Mouse (Mus musculus) hindbrain, embryonic 14.5 days (tissue): ENCODE results near the gene Hsp90ab1. TPM values are rescaled to one million over a fixed set of nuclear protein-coding genes. Genes with fewer than 3 reads are reported as not detected.
A peak's percentile ranks its signal among the peaks of the same experiment; 100 is the strongest.

Source experiments
- ATAC-seq: fragments of 200-750 bp; cut with Nextera tagmentation; 2 replicates; pipeline ENCODE4 v1.8.0; 2017; ENCODE audit warnings: moderate number of reproducible peaks, mild to moderate bottlenecking, moderate TSS enrichment, moderate library complexity; ENCODE audit not compliant: low FRiP score
- DNase-seq: peaks from one replicate; pipeline ENCODE4 v3.0.0-alpha.2; 2015; ENCODE audit warnings: low spot score
- H3K27ac ChIP-seq: fragments of 300-500 bp; sonication (generic); 2 replicates; pipeline ENCODE4 v1.5.1; 2014; ENCODE audit warnings: mild to moderate bottlenecking, moderate library complexity
- H3K27me3 ChIP-seq: fragments of 300-500 bp; sonication (generic); 2 replicates; pipeline ENCODE4 v1.6.1; 2014; ENCODE audit warnings: mild to moderate bottlenecking, low read length, mixed read lengths; ENCODE audit not compliant: control insufficient read depth, insufficient read depth
- H3K36me3 ChIP-seq: fragments of 300-500 bp; sonication (generic); replicated peaks from 2 replicates; pipeline ENCODE4 v1.6.1; 2014; ENCODE audit not compliant: control insufficient read depth, insufficient read depth
- H3K4me1 ChIP-seq: fragments of 300-500 bp; sonication (generic); replicated peaks from 2 replicates; pipeline ENCODE4 v1.6.1; 2014; ENCODE audit warnings: antibody characterized with exemption, low read length, mixed read lengths; ENCODE audit not compliant: control insufficient read depth, insufficient read depth
- H3K4me2 ChIP-seq: fragments of 300-500 bp; sonication (generic); replicated peaks from 2 replicates; pipeline ENCODE4 v1.6.1; 2014; ENCODE audit warnings: mild to moderate bottlenecking, moderate library complexity
- H3K4me3 ChIP-seq: fragments of 300-500 bp; sonication (generic); replicated peaks from 2 replicates; pipeline ENCODE4 v1.5.1; 2014; ENCODE audit warnings: mild to moderate bottlenecking, low read length
- H3K9ac ChIP-seq: fragments of 300-500 bp; sonication (generic); 2 replicates; pipeline ENCODE4 v1.6.1; 2014
- H3K9me3 ChIP-seq: fragments of 300-500 bp; sonication (generic); 2 replicates; pipeline ENCODE4 v1.6.1; 2016; ENCODE audit warnings: low read length; ENCODE audit not compliant: control insufficient read depth
- WGBS: fragments of 180-500 bp; shearing (Covaris S2); extraction: QIAGEN DNeasy Blood & Tissue Kit; methylation state at CpG from one replicate; pipeline ENCODE4 v1.1.7; 2014; 5-methylcytosine and 5-hydroxymethylcytosine counted together
- polyA plus RNA-seq: library from polyadenylated mRNA; unstranded; fragments of >200 nt; fragmentation: Nextera tagmentation; extraction: Ambion mirVana; gene quantifications from 2 replicates; pipeline ENCODE4 v1.2.1, GENCODE M21; 2014

The Hsp90ab1 gene
- polyA plus RNA-seq, 1 experiment from 2014 or later, result 1,324 TPM

GRCm38 (mm10) chr17:45523263-45523662 lies 49.8 kb downstream of the Hsp90ab1 start, which contains the start of gene Tcte1:
Gene Tcte1, plus strand, starts transcription at chr17:45523434.
- Histone ChIP-seq H3K36me3 (peaks cover 12% of the 10 kb centered on the region; the same call in 1 of the 2 replicates), H3K4me3 (peak within 1 kb of the TSS; percentile 28), H3K9me3 (no peaks in the 10 kb centered on the region), H3K27ac (no peak within 1 kb of the TSS), H3K4me1 (peaks cover 3% of the 10 kb centered on the region; the same call in 1 of the 2 replicates), H3K9ac (peak within 1 kb of the TSS; percentile 41), H3K4me2 (peak within 1 kb of the TSS; percentile 54), H3K27me3 (no peaks in the 10 kb centered on the region)
- DNase-seq, result peak; percentile 71
- peak; percentile 76 for ATAC-seq
- WGBS, result under 1% methylated on average over 20 of the region's 21 CpGs

- Histone ChIP-seq H3K4me1 (peaks cover 3% of the 10 kb centered on the region; the same call in 1 of the 2 replicates), H3K9ac (no peak overlapping the region), H3K4me2 (no peak overlapping the region), H3K4me3 (no peak overlapping the region), H3K27ac (no peak overlapping the region), H3K9me3 (no peaks in the 10 kb centered on the region), H3K27me3 (no peaks in the 10 kb centered on the region), H3K36me3 (peaks cover 20% of the 10 kb centered on the region)
- 86% methylated on average over 11 of the region's 11 CpGs for WGBS
- DNase-seq, result no peak
- ATAC-seq, result no peak
These were observed 52.9 kb downstream of the Hsp90ab1 start for GRCm38 (mm10) chr17:45520136-45520535.

GRCm38 (mm10) chr17:45518766-45519475 lies 54.1 kb downstream of the Hsp90ab1 start:
- Histone ChIP-seq H3K9ac (no peak overlapping the region), H3K27me3 (no peaks in the 10 kb centered on the region), H3K27ac (no peak overlapping the region), H3K9me3 (no peaks in the 10 kb centered on the region), H3K4me3 (no peak overlapping the region), H3K4me2 (no peak overlapping the region), H3K36me3 (peaks cover 20% of the 10 kb centered on the region), H3K4me1 (peaks cover 3% of the 10 kb centered on the region; the same call in 1 of the 2 replicates)
- ATAC-seq (no peak), DNase-seq (no peak)
- 83% methylated on average over 12 of the region's 12 CpGs for WGBS

Other genes starting within 250 kb of the Hsp90ab1 start
- 64.7 and 67.0 TPM in 2 replicates for gene Cdc5l, start 139.5 kb downstream of the Hsp90ab1 start, polyA plus RNA-seq
- 1.5 and 2.2 TPM in 2 replicates for gene Spats1, start 97.9 kb downstream of the Hsp90ab1 start, polyA plus RNA-seq
- gene Aars2, start 66.4 kb downstream of the Hsp90ab1 start, polyA plus RNA-seq, result 15.2 and 15.8 TPM in 2 replicates
- 3.8 TPM in 2 replicates for gene Tcte1, start 49.8 kb downstream of the Hsp90ab1 start, polyA plus RNA-seq
- gene Tmem151b, start 23.6 kb downstream of the Hsp90ab1 start, polyA plus RNA-seq, result 15.7 and 16.8 TPM in 2 replicates
- 4.3 and 4.7 TPM in 2 replicates for gene Nfkbie, start 17.6 kb downstream of the Hsp90ab1 start, polyA plus RNA-seq
- 83.1 and 84.2 TPM in 2 replicates for gene Slc35b2, start 9.4 kb downstream of the Hsp90ab1 start, polyA plus RNA-seq
- 41.5 and 42.7 TPM in 2 replicates for gene Slc29a1, start 26.3 kb upstream of the Hsp90ab1 start, polyA plus RNA-seq
- not detected in 2 replicates for gene Mymx, start 28.8 kb upstream of the Hsp90ab1 start, polyA plus RNA-seq
- 2.3 TPM in 1 of 2 replicates, not detected in the other for gene Capn11, start 86.1 kb upstream of the Hsp90ab1 start, polyA plus RNA-seq
- gene Mrpl14, start 113.1 kb upstream of the Hsp90ab1 start, polyA plus RNA-seq, result 116 and 132 TPM in 2 replicates
- 114 and 116 TPM in 2 replicates for gene Tmem63b, start 113.6 kb upstream of the Hsp90ab1 start, polyA plus RNA-seq
- not detected in 2 replicates for gene 1600014C23Rik, start 160.6 kb upstream of the Hsp90ab1 start, polyA plus RNA-seq